ENCODE assay signal across 17 mouse cellular contexts in the genomic region with DNA sequence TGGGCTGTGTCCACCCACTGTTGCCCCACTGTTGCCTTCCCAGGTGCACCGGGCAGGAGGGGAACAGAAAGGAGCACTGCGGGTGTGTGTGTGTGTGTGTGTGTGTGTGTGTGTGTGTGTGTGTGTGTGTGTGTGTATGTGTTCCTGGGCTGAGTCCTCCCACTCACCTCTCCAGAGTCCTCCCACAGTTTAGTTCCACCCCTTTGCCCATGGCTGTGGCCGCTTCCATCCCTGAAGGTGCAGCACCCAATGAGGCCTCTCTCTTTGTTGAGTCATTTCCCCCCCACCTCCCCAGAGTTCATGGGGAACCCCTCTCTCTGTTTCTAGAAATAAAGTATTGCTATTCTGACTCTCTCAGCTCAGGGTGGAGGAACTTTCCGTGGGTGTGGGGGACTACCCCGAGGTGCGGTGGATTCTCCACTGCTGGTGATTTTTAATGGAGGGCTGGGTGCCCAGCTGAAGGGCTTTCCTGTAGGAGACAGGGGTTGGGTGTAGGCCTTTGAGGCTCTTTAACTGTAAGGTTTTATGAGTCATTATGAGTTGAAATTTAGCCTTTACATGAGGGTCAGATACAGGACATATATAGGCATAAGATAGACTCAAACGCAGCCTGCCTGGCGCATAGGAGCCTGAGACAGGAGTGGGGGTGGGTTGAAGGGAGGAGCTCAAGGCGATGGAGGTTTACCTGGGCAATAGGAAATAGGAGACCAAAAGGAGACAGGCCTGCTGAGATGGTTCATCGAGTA. TPM values are rescaled to one million over a fixed set of nuclear protein-coding genes. Genes with fewer than 3 reads are reported as not detected.
DNase-seq lines count a peak whose midpoint lies in the region; ATAC-seq lines count a peak whose summit lies in the region.
"Had no signal": no experiment of that assay in that cellular context is flagged by ENCODE, and none has a peak within 500 bp of the region (broad histone marks: within the 10 kb centered on the region; RNA-seq: fewer than 3 reads in every experiment).

No protein-coding gene starts in this region.

- H3K36me3 ChIP-seq in lung, embryonic 16.5 days (ENCODE audit: control insufficient read depth, insufficient read depth, low read length) = no peaks in the 10 kb centered on the region
- no peaks in the 10 kb centered on the region for H3K36me3 ChIP-seq in hindbrain, embryonic 11.5 days (ENCODE audit: control insufficient read depth, insufficient read depth, low read length)
- H3K36me3 ChIP-seq: midbrain, embryonic 12.5 days; neural tube, embryonic 13.5 days had no signal

- no peak overlapping the region for H3K27ac ChIP-seq in lung, embryonic 16.5 days (ENCODE audit: low read length)
- no peak overlapping the region for H3K27ac ChIP-seq in hindbrain, embryonic 11.5 days (ENCODE audit: low read depth, low read length)
- H3K27ac ChIP-seq: embryonic facial prominence, embryonic 15.5 days; heart, adult 2 months; layer of hippocampus, adult 2 months; liver, embryonic 14.5 days; midbrain, embryonic 12.5 days; neural tube, embryonic 13.5 days had no signal

- 0 out of 2 replicates have a peak, but pooled peaks have one; percentile 31 for ATAC-seq in lung, embryonic 16.5 days (ENCODE audit: low read depth)
- ATAC-seq in activated CD4-positive, CD25-positive, alpha-beta regulatory T cell, adult 4 months = peak; percentile 59
- no peak for ATAC-seq in hindbrain, embryonic 11.5 days (ENCODE audit: low FRiP score)

- H3K9me3 ChIP-seq in lung, embryonic 16.5 days (ENCODE audit: control insufficient read depth, low read length) = no peaks in the 10 kb centered on the region
- no peaks in the 10 kb centered on the region for H3K9me3 ChIP-seq in hindbrain, embryonic 11.5 days (ENCODE audit: control insufficient read depth, low read length)
- H3K9me3 ChIP-seq: embryonic facial prominence, embryonic 15.5 days; midbrain, embryonic 12.5 days; neural tube, embryonic 13.5 days had no signal

- no peak overlapping the region for H3K4me3 ChIP-seq in lung, embryonic 16.5 days (ENCODE audit: low read length)
- H3K4me3 ChIP-seq in hindbrain, embryonic 11.5 days (ENCODE audit: low read depth, low read length) = no peak overlapping the region
- H3K4me3 ChIP-seq: embryonic facial prominence, embryonic 15.5 days; heart, adult 2 months; layer of hippocampus, adult 2 months; midbrain, embryonic 12.5 days; neural tube, embryonic 13.5 days had no signal

- DNase-seq in lung, postnatal 25 days (ENCODE audit: low spot score) = no peak
- peak; percentile 44 to 61 for DNase-seq in natural killer cell, adult 2 months (ENCODE audit: low spot score in 2 of 2)
- peak; percentile 46 for DNase-seq in thymus, postnatal 4 days
- no peak for DNase-seq in hindbrain, embryonic 11.5 days (ENCODE audit: low spot score)
- DNase-seq in kidney, postnatal 25 days = no peak
- DNase-seq: cerebellum, postnatal 14 days; heart, adult 2 months; heart, postnatal 36 days; kidney, adult 2 months; right cerebral cortex, postnatal 14 days had no signal

- no peak overlapping the region for H3K4me2 ChIP-seq in lung, embryonic 16.5 days (ENCODE audit: low read depth, low read length)
- H3K4me2 ChIP-seq in hindbrain, embryonic 11.5 days (replicated peaks; ENCODE audit: low read depth, low read length) = no peak overlapping the region
- H3K4me2 ChIP-seq: embryonic facial prominence, embryonic 15.5 days; midbrain, embryonic 12.5 days; neural tube, embryonic 13.5 days had no signal

- 81% methylated on average over 9 of the region's 10 CpGs for WGBS in lung, embryonic 16.5 days
- WGBS in hindbrain, embryonic 11.5 days = 92% methylated on average over 10 of the region's 10 CpGs

- H3K27me3 ChIP-seq in lung, embryonic 16.5 days (ENCODE audit: control insufficient read depth, insufficient read depth, low read depth, low read length) = no peaks in the 10 kb centered on the region
- H3K27me3 ChIP-seq in hindbrain, embryonic 11.5 days (ENCODE audit: control insufficient read depth, insufficient read depth, low read length) = no peaks in the 10 kb centered on the region
- H3K27me3 ChIP-seq: embryonic facial prominence, embryonic 15.5 days; midbrain, embryonic 12.5 days; neural tube, embryonic 13.5 days had no signal

- H3K9ac ChIP-seq in lung, embryonic 16.5 days (ENCODE audit: low read length) = no peak overlapping the region
- H3K9ac ChIP-seq in hindbrain, embryonic 11.5 days (ENCODE audit: low read depth, low read length) = no peak overlapping the region
- H3K9ac ChIP-seq: embryonic facial prominence, embryonic 15.5 days; liver, embryonic 14.5 days; midbrain, embryonic 12.5 days; neural tube, embryonic 13.5 days had no signal

- no peaks in the 10 kb centered on the region for H3K4me1 ChIP-seq in lung, embryonic 16.5 days (replicated peaks; ENCODE audit: control insufficient read depth, insufficient read depth, low read length)
- no peaks in the 10 kb centered on the region for H3K4me1 ChIP-seq in hindbrain, embryonic 11.5 days (replicated peaks; ENCODE audit: control insufficient read depth, insufficient read depth, low read length)
- H3K4me1 ChIP-seq: embryonic facial prominence, embryonic 15.5 days; neural tube, embryonic 13.5 days had no signal

RNA-seq across cellular contexts. Expression of gene Rps6ka1, which starts 44.4 kb away (rescaled TPM):
- polyA plus RNA-seq in lung, embryonic 16.5 days (2015; fragmentation: Nextera tagmentation; extraction: Ambion mirVana) = 46.1 and 46.2 TPM in 2 replicates
- polyA plus RNA-seq in activated CD4-positive, CD25-positive, alpha-beta regulatory T cell, adult 4 months (2017; shearing (Covaris generic)) = 100 to 1,000 TPM in 1 of 2 experiments, 10 to 100 TPM in 1; 96.5 to 113 TPM
- polyA plus RNA-seq in hindbrain, embryonic 11.5 days (2014; fragmentation: Nextera tagmentation; extraction: Ambion mirVana) = 27.9 and 28.7 TPM in 2 replicates

Comparison
In these comparisons a context has a peak if more than half of its experiments do, and no peak if none do; other contexts are left out.
1. DNase-seq: peak in natural killer cell, adult 2 months (2 of 2) and thymus, postnatal 4 days (single experiment); none in lung, postnatal 25 days (single experiment), hindbrain, embryonic 11.5 days (single experiment) and kidney, postnatal 25 days (0 of 2).